Mouse (Mus musculus) v-Abl transformed pro-B cells (cell line): ENCODE measurements around the gene Trim10.

Source experiments
- in situ Hi-C, 2 experiments: fragments of 400-800 bp; cut with MboI; formaldehyde crosslinking; loops; one replicate each; pipeline ENCODE4 v1.15.1; 2025; ENCODE audit not compliant: unreplicated experiment in 2 of 2

Trim10 gene

DNA sequence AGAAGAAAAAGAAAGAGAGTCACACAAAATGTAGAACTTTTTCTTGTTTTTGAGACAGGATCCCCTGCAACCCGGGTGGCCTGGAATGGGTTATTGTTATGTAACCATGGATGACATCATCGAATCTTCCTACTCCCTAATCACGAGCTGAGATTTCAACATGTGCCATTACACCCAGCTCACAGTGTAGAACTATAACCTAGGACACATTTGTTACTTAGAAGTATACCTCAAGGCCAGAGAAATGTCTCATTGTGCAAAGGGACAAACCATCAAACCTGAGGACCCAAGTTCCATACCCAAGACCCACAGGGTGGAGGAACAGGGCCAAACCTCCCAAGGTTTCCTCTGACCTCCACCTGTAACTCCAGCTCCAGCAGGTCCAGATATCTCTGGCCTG is 34.3 kb downstream of the Trim10 start:
- in situ Hi-C loops = loop anchor here in 1 of 2 experiments (25.0 kb wide), 1 partner anchor 541 kb away; the partner anchor contains the start of gene H2-M10.3

DNA sequence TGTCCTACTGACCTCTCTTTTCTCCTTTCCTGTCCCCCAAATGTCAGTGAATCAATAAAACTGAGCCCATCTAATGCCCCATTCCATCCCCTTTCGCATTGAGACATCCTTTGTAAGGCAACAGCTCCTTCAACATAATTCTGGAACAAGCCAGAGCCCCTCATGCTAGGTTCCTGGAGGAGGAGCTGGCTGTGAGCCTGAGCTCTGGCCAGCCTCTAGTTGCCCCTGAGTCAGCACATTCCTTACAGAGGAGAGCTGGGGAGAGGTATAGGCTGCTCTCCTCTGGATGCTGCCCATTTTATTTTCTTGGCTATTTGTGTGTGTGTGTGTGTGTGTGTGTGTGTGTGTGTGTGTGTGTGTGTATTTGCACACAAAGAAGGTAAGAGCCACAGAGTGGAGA is 38.9 kb downstream of the Trim10 start:
- in situ Hi-C loops = loop anchor here in 1 of 2 experiments (25.0 kb wide), 1 partner anchor 546 kb away; the partner anchor contains the start of gene H2-M10.3

DNA sequence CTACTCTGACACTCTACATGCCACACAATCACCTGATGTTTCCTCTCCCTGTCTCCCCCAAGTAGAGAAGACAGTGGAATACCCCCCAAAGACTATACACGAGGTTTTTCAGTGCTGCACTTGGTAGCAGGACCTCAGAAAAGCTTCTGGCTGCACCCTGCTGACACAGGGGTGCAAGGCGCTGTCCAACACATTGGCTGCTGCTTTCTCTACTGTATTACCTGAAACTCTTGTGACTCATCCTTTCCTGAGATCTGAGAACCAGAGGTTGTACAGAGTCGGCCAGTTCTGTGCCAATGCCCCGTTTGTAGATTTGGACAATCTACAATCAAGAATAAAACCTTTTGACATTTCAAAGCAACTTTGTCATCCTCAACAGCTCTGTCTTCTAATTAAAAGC is 40.4 kb downstream of the Trim10 start:
- in situ Hi-C loops = loop anchor here (5.0 to 25.0 kb wide), 2 partner anchors 548 to 553 kb away; partner anchors contain the start of gene H2-M10.3 (in 1 of the 2)

DNA sequence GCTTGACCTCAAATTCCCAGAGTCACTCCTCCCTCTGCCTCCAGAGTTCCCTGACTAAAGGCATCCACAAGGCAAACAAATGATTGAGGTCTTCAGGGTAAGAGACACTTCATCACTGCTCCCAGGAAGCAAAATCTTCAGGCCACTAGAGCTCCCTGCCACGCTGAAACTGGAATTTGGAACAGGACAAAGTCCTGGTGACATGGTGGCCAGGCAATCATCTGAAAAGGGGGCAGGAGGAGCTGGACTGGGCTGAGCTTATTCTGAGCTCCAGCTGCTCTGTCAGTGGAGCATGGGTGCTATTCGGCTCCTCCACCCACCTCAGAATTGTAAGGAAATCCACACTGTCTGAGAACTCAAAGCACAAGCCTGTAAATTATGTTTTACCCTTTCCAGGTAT is 42.7 kb downstream of the Trim10 start:
- in situ Hi-C loops = loop anchor here (5.0 to 25.0 kb wide), 2 partner anchors 550 to 555 kb away; partner anchors contain the start of gene H2-M10.3 (in 1 of the 2)

DNA sequence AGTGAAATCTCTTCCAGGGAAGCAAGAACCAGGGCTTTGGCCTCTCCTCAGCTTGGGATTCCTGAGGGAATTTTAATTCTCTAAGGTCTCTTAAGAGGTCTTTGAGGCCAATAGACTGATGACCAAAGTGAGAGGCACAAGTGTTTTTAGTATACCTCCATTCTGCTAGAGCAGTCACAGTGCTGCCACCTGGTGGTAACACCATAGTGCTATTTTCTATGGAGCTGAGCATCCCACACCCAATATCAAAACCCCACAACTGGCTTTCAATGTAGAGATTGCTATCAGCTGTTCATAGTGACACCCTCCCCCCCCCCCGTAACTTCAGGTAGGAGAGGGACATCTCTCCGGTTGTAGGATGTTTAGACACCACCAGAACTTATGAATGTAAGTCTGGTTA is 44.7 kb downstream of the Trim10 start:
- in situ Hi-C loops = loop anchor here (5.0 to 25.0 kb wide), 2 partner anchors 552 to 557 kb away; partner anchors contain the start of gene H2-M10.3 (in 1 of the 2)

DNA sequence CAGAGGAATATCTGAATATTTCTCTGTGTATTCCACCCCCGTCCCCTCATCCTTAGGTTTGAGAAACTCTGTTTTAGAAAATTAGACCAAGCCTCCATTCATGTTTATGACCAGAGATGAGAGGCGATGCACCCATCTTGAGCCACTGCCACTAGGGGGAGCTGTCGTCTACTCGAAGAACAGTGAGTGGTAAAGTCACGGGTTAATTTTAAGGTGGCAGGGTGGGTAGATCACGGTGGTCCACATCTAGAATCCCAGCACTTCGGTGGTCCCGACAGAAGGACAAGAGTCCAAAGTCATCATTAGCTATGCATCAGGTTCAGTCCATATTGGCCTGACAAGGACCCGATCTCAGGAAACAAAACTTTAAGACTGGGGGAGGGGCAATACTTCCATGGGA is 45.7 kb downstream of the Trim10 start:
- in situ Hi-C loops = loop anchor here (5.0 to 25.0 kb wide), 3 partner anchors 77 to 553 kb away; partner anchors contain the start of gene H2-M10.3 (in 1 of the 2)

DNA sequence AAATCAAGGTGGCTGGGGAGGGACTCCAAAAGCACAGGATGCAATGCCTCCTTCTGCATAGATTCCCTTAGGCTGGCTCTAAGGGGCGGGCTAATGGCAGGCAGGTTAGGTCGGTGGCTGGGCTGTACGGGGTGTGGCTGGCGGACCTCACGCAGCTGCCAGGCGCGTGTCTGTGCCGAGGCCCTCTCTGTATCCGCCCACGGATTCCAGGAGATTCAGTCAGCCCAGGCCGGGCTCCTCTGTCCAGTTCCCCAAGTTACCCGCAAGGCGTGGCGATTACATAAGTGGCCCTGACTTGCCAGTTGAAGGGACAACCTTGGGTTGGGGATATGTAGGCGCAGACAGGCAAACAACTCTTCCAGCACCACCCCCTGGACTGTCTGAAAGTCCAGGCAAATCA is 50.9 kb downstream of the Trim10 start:
- in situ Hi-C loops = loop anchor here in 1 of 2 experiments (25.0 kb wide), 1 partner anchor 558 kb away; the partner anchor contains the start of gene H2-M10.3

DNA sequence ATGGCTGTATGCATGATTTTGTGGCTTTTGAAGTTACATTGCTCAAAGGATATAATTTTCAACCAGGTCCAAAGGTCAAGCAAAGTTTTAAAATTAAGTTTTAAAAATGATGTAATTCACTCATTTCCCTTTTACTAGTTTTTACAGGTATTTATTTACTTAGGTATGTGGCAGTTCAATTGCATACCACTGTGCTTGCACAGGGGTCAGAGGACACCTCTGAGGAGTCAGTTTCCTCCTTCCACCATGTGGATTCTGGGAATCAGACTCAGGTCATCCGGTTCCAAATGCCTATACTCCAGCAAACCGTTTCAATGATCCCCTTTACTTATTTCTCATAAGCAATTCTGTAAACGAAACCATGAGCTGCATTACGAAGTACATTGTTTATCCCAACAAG is 53.3 kb downstream of the Trim10 start:
- in situ Hi-C loops = loop anchor here in 1 of 2 experiments (25.0 kb wide), 1 partner anchor 560 kb away; the partner anchor contains the start of gene H2-M10.3

DNA sequence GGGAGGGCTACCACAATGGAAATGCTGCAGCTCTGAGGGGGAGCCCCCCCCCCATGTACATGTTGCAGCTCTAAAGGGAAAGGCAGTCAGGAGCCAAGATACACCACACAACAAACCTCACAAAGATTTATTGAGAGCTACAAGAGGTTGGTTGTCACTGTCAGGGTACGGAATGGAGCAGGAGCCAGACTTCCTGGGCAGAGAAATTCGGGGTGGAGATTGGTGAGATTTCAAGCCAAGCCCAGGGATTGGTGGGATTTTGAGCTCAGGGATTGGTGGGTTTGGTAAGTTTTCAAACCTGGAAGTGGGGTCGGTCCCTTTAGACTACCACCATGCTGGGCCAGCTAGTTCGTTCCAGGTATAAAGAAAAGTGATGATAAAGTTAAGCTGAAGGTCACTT is 54.1 kb downstream of the Trim10 start:
- in situ Hi-C loops = loop anchor here in 1 of 2 experiments (25.0 kb wide), 1 partner anchor 561 kb away; the partner anchor contains the start of gene H2-M10.3
